Mouse (Mus musculus) midbrain, embryonic 13.5 days (tissue): ENCODE measurements around the gene Taar7e. TPM values are rescaled to one million over a fixed set of nuclear protein-coding genes. Genes with fewer than 3 reads are reported as not detected.
"Not testable (repeated sequence)": the region's sequence is repeated elsewhere in the genome, so short reads cannot be mapped to it uniquely, and the experiment has no call there.

Experiments used
- ATAC-seq: fragments of 200-750 bp; cut with Nextera tagmentation; 2 replicates; pipeline ENCODE4 v1.8.0; 2017; ENCODE audit warnings: mild to moderate bottlenecking, moderate TSS enrichment, moderate library complexity
- H3K27ac ChIP-seq: fragments of 300-500 bp; sonication (generic); 2 replicates; pipeline ENCODE4 v1.5.1; 2015; ENCODE audit warnings: inconsistent platforms, mild to moderate bottlenecking, moderate library complexity
- H3K27me3 ChIP-seq: fragments of 300-500 bp; sonication (generic); 2 replicates; pipeline ENCODE4 v1.6.1; 2015; ENCODE audit warnings: mild to moderate bottlenecking, inconsistent platforms
- H3K36me3 ChIP-seq: fragments of 300-500 bp; sonication (generic); 2 replicates; pipeline ENCODE4 v1.6.1; 2015; ENCODE audit warnings: mild to moderate bottlenecking, inconsistent platforms
- H3K4me1 ChIP-seq: fragments of 300-500 bp; sonication (generic); replicated peaks from 2 replicates; pipeline ENCODE4 v1.6.1; 2015; ENCODE audit warnings: inconsistent platforms
- H3K4me2 ChIP-seq: fragments of 300-500 bp; sonication (generic); replicated peaks from 2 replicates; pipeline ENCODE4 v1.6.1; 2015; ENCODE audit warnings: moderate library complexity, mild to moderate bottlenecking, inconsistent platforms
- H3K4me3 ChIP-seq: fragments of 300-500 bp; sonication (generic); replicated peaks from 2 replicates; pipeline ENCODE4 v1.5.1; 2015; ENCODE audit warnings: mild to moderate bottlenecking, inconsistent platforms
- H3K9ac ChIP-seq: fragments of 300-500 bp; sonication (generic); replicated peaks from 2 replicates; pipeline ENCODE4 v1.6.1; 2015; ENCODE audit warnings: mild to moderate bottlenecking, inconsistent platforms
- H3K9me3 ChIP-seq: fragments of 300-500 bp; sonication (generic); 2 replicates; pipeline ENCODE4 v1.6.1; 2016; ENCODE audit warnings: mild to moderate bottlenecking, inconsistent platforms
- WGBS: fragments of 180-500 bp; shearing (Covaris S2); methylation state at CpG from one replicate; pipeline ENCODE4 v1.1.7; 2015; 5-methylcytosine and 5-hydroxymethylcytosine counted together
- polyA plus RNA-seq: library from polyadenylated mRNA; unstranded; fragments of >200 nt; fragmentation: Nextera tagmentation; extraction: Ambion mirVana; gene quantifications from 2 replicates; pipeline ENCODE4 v1.2.1, GENCODE M21; 2015

Gene Taar7e
- polyA plus RNA-seq, result not detected in 2 replicates

- no peak within 1 kb of the TSS for H3K4me2 ChIP-seq
- H3K36me3 ChIP-seq, result no peaks in the 10 kb centered on the region
- H3K27me3 ChIP-seq, result no peaks in the 10 kb centered on the region
- no peak within 1 kb of the TSS for H3K4me3 ChIP-seq
- no peaks in the 10 kb centered on the region for H3K4me1 ChIP-seq
- WGBS, result 90% methylated on average over 2 of the region's 2 CpGs
- no peak within 1 kb of the TSS for H3K27ac ChIP-seq
- ATAC-seq, result no peak
- H3K9ac ChIP-seq, result no peak within 1 kb of the TSS
- no peaks in the 10 kb centered on the region for H3K9me3 ChIP-seq
These were observed at the start of gene Taar7e for GRCm38 (mm10) chr10:24037314-24037713. Taar7e (plus strand) TSS chr10:24037614.

GRCm38 (mm10) chr10:23993381-23993780 lies 44.0 kb upstream of the Taar7e start, which contains the start of gene Taar7a:
Taar7a (minus strand) TSS chr10:23993481.
- WGBS, result 75% methylated on average over 3 of the region's 3 CpGs
- Histone ChIP-seq H3K4me2 (no peak within 1 kb of the TSS), H3K36me3 (no peaks in the 10 kb centered on the region), H3K4me1 (no peaks in the 10 kb centered on the region), H3K9ac (no peak within 1 kb of the TSS), H3K9me3 (no peaks in the 10 kb centered on the region), H3K27me3 (no peaks in the 10 kb centered on the region), H3K4me3 (no peak within 1 kb of the TSS), H3K27ac (no peak within 1 kb of the TSS)
- no peak for ATAC-seq

GRCm38 (mm10) chr10:23999639-24000038 lies 37.8 kb upstream of the Taar7e start, which contains the start of gene Taar7b:
Taar7b (plus strand) TSS chr10:23999939.
- 95% methylated on average over 1 of the region's 1 CpGs for whole genome bisulfite sequencing
- H3K9me3 ChIP-seq, result no peaks in the 10 kb centered on the region
- no peaks in the 10 kb centered on the region for H3K4me1 ChIP-seq
- no peak within 1 kb of the TSS for H3K27ac ChIP-seq
- ATAC-seq, result no peak
- H3K36me3 ChIP-seq, result no peaks in the 10 kb centered on the region
- H3K4me2 ChIP-seq, result no peak within 1 kb of the TSS
- no peaks in the 10 kb centered on the region for H3K27me3 ChIP-seq
- no peak within 1 kb of the TSS for H3K9ac ChIP-seq
- H3K4me3 ChIP-seq, result no peak within 1 kb of the TSS

DNA sequence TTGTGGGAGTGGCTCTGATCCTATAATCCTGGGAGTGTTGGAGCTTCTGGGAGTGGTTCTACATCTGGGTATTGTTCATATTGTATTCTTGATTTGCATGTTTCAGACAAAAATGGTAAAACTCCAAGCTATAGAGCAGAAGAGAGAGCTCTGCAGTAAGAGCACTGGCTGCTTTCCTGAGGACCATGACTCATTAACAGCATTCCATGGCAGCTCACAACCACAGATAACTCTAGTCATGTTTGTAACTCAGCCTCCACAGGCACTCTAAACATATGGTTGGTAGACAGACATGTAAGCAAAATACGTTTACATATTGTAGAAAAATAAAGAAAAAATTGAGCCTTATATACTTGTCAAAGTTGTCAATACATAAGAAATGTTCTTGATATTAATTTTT lies 31.0 kb upstream of the Taar7e start:
- Histone ChIP-seq H3K4me3 (no peak overlapping the region), H3K9ac (no peak overlapping the region), H3K4me2 (no peak overlapping the region), H3K4me1 (no peaks in the 10 kb centered on the region), H3K36me3 (no peaks in the 10 kb centered on the region), H3K27ac (no peak overlapping the region), H3K27me3 (no peaks in the 10 kb centered on the region), H3K9me3 (no peaks in the 10 kb centered on the region)
- 71% methylated on average over 1 of the region's 1 CpGs for WGBS
- no peak for ATAC-seq

DNA sequence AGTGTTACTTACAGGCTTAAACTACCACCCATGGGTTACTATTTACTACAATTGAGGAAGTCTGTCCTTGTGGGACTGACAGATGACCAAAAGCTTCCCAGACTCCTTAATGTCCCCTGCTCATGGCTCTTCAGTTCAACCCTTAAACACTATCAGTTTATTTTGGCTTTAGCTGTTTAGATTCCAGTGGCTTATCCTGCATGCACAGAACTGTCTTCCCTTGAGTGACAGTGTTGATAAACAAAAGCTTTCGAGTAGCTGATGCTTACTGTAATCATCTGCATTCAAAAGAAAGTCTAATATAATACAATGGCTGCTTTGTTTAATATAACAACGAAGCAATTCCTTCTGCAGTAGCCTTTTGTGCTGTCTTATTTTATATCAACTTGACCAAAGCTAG lies 30.4 kb upstream of the Taar7e start:
- Histone ChIP-seq H3K4me3 (no peak overlapping the region), H3K4me2 (no peak overlapping the region), H3K9me3 (no peaks in the 10 kb centered on the region), H3K9ac (no peak overlapping the region), H3K36me3 (no peaks in the 10 kb centered on the region), H3K27ac (no peak overlapping the region), H3K27me3 (no peaks in the 10 kb centered on the region), H3K4me1 (no peaks in the 10 kb centered on the region)
- ATAC-seq, result no peak
- 72% methylated on average over 2 of the region's 2 CpGs for WGBS

DNA sequence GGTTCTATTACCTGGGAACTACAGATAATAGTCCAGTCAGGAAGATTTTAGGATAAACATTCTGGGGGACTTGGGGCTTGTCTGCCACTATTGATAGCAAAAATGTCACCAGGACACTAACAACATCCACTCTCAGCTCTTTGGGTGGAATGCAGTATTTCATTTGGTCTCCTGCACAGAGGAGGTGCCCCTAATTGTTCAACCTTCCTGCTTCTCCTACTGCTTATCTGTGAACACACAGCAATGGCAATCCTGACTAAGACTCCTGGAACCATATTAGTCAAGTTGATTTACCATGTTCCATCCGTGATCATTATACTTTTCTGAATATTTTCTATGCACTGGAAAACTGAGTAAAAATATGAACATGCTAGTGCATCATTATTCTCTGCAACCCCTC lies 29.3 kb upstream of the Taar7e start:
- H3K9ac ChIP-seq, result no peak overlapping the region
- ATAC-seq, result no peak
- H3K4me1 ChIP-seq, result no peaks in the 10 kb centered on the region
- H3K27me3 ChIP-seq, result no peaks in the 10 kb centered on the region
- WGBS, result 89% methylated on average over 1 of the region's 1 CpGs
- no peak overlapping the region for H3K4me2 ChIP-seq
- no peak overlapping the region for H3K4me3 ChIP-seq
- H3K27ac ChIP-seq, result no peak overlapping the region
- H3K36me3 ChIP-seq, result no peaks in the 10 kb centered on the region
- H3K9me3 ChIP-seq, result no peaks in the 10 kb centered on the region

- H3K4me2 ChIP-seq, result no peak within 1 kb of the TSS
- H3K4me1 ChIP-seq, result no peaks in the 10 kb centered on the region
- H3K4me3 ChIP-seq, result no peak within 1 kb of the TSS
- H3K27ac ChIP-seq, result no peak within 1 kb of the TSS
- no peaks in the 10 kb centered on the region for H3K27me3 ChIP-seq
- no peaks in the 10 kb centered on the region for H3K9me3 ChIP-seq
- no peaks in the 10 kb centered on the region for H3K36me3 ChIP-seq
- ATAC-seq, result no peak
- no peak within 1 kb of the TSS for H3K9ac ChIP-seq
These were observed 10.5 kb upstream of the Taar7e start, which contains the start of gene Taar7d for GRCm38 (mm10) chr10:24026922-24027321. Taar7d (plus strand) TSS chr10:24027222.

GRCm38 (mm10) chr10:24031347-24031746 lies 6.1 kb upstream of the Taar7e start:
- H3K4me3 ChIP-seq, result no peak overlapping the region
- H3K4me2 ChIP-seq, result no peak overlapping the region
- no peak for ATAC-seq
- H3K4me1 ChIP-seq, result no peaks in the 10 kb centered on the region
- H3K36me3 ChIP-seq, result no peaks in the 10 kb centered on the region
- H3K9ac ChIP-seq, result no peak overlapping the region
- no peak overlapping the region for H3K27ac ChIP-seq
- H3K27me3 ChIP-seq, result no peaks in the 10 kb centered on the region
- H3K9me3 ChIP-seq, result no peaks in the 10 kb centered on the region

DNA sequence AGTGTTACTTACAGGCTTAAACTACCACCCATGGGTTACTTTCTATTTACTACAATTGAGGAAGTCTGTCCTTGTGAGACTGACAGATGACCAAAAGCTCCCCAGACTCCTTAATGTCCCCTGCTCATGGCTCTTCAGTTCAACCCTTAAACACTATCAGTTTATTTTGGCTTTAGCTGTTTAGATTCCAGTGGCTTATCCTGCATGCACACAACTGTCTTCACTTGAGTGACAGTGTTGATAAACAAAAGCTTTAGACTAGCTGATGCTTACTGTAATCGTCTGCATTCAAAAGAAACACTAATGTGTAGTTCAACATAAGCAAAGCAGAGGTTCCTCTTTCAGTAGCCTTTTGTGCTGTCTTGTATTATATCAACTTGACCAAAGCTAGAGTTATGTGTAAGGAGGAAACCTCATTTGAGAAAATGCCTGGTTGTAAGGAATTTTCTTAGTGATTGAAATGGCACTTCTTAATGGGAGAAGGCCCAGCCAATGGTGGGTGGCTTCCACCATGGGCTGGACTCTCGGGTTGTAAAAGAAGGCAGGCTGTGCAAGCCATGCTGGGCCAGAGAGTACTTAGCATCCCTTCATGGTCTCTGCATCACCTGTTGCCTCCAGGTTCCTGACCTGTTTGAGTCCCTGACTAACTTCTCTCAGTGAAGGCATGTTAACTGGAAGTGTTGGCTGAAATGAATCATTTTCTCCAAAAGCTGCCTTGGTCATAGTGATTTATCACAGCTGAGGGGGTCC lies 2.9 kb downstream of the Taar7e start:
- H3K9ac ChIP-seq, result no peak overlapping the region
- no peaks in the 10 kb centered on the region for H3K4me1 ChIP-seq
- no peak for ATAC-seq
- H3K4me2 ChIP-seq, result no peak overlapping the region
- no peaks in the 10 kb centered on the region for H3K36me3 ChIP-seq
- no peaks in the 10 kb centered on the region for H3K27me3 ChIP-seq
- no peak overlapping the region for H3K4me3 ChIP-seq
- no peak overlapping the region for H3K27ac ChIP-seq
- no peaks in the 10 kb centered on the region for H3K9me3 ChIP-seq
- 77% methylated on average over 2 of the region's 2 CpGs for WGBS

- Histone ChIP-seq H3K4me2 (no peak within 1 kb of the TSS), H3K4me3 (no peak within 1 kb of the TSS), H3K27ac (no peak within 1 kb of the TSS), H3K9ac (no peak within 1 kb of the TSS), H3K36me3 (no peaks in the 10 kb centered on the region), H3K9me3 (no peaks in the 10 kb centered on the region), H3K27me3 (no peaks in the 10 kb centered on the region), H3K4me1 (no peaks in the 10 kb centered on the region)
- ATAC-seq, result no peak
These were observed 11.8 kb downstream of the Taar7e start, which contains the start of gene Taar7f for GRCm38 (mm10) chr10:24049210-24049609. Taar7f (plus strand) TSS chr10:24049510.

DNA sequence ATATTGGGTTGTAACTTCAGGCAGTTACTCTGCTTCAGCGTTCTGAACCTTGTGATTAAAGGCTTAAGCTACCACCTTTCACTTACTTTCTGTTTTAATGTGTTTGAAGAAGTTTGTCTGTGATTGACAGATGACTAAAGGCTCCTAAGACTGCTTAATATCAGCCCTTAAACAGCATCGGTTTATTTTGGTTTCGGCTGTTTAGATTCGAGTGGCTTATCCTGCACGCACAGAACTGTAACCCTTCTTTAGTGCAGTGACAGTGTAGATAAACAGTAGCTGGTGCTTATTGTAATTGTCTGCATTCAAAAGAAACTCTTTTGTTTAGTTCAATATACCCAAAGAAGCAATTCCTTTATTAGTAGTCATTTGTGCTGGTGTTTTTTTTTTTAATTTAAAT lies 14.6 kb downstream of the Taar7e start:
- no peak overlapping the region for H3K4me2 ChIP-seq
- ATAC-seq, result no peak
- H3K9me3 ChIP-seq, result no peaks in the 10 kb centered on the region
- no peak overlapping the region for H3K4me3 ChIP-seq
- no peak overlapping the region for H3K9ac ChIP-seq
- no peaks in the 10 kb centered on the region for H3K4me1 ChIP-seq
- no peak overlapping the region for H3K27ac ChIP-seq
- 76% methylated on average over 5 of the region's 5 CpGs for WGBS
- H3K27me3 ChIP-seq, result no peaks in the 10 kb centered on the region
- no peaks in the 10 kb centered on the region for H3K36me3 ChIP-seq

- H3K9me3 ChIP-seq, result no peaks in the 10 kb centered on the region
- 94% methylated on average over 3 of the region's 3 CpGs for WGBS
- H3K9ac ChIP-seq, result no peak overlapping the region
- no peak overlapping the region for H3K27ac ChIP-seq
- H3K4me1 ChIP-seq, result no peaks in the 10 kb centered on the region
- ATAC-seq, result no peak
- no peaks in the 10 kb centered on the region for H3K36me3 ChIP-seq
- H3K4me3 ChIP-seq, result no peak overlapping the region
- H3K27me3 ChIP-seq, result no peaks in the 10 kb centered on the region
- H3K4me2 ChIP-seq, result no peak overlapping the region
These were observed 21.6 kb downstream of the Taar7e start for GRCm38 (mm10) chr10:24058986-24059385.

GRCm38 (mm10) chr10:24074751-24075150 lies 37.3 kb downstream of the Taar7e start:
- not testable (repeated sequence) for H3K9ac ChIP-seq, H3K4me3 ChIP-seq, ATAC-seq, H3K9me3 ChIP-seq, H3K27ac ChIP-seq, H3K4me2 ChIP-seq, H3K36me3 ChIP-seq, H3K27me3 ChIP-seq, H3K4me1 ChIP-seq
- WGBS, result 49% methylated on average over 2 of the region's 2 CpGs
